Mouse (Mus musculus) heart, embryonic 14.5 days (tissue): ENCODE data around the gene Rin2. TPM values are rescaled to one million over a fixed set of nuclear protein-coding genes. Genes with fewer than 3 reads are reported as not detected.

Experiments
- ATAC-seq: fragments of 200-750 bp; cut with Nextera tagmentation; 2 replicates; pipeline ENCODE4 v1.8.0; 2017; ENCODE audit warnings: low read depth, moderate TSS enrichment; ENCODE audit not compliant: insufficient number of reproducible peaks, insufficient read depth, low FRiP score
- H3K27ac ChIP-seq, 2 experiments: fragments of 200-500 bp in 1 of 2; fragments of 300-500 bp in 1 of 2; sonication (generic) in 1 of 2; replicated peaks in 1 of 2; 2 replicates each; pipeline ENCODE4 v1.5.1; 2012 to 2014; ENCODE audit warnings: low read depth in 2 of 2, low read length in 2 of 2, control low read depth in 1 of 2, mild to moderate bottlenecking in 1 of 2, mixed read lengths in 1 of 2; ENCODE audit not compliant: control insufficient read depth in 1 of 2, insufficient read depth in 1 of 2
- H3K27me3 ChIP-seq: fragments of 300-500 bp; sonication (generic); 2 replicates; pipeline ENCODE4 v1.6.1; 2014; ENCODE audit warnings: mild to moderate bottlenecking, low read length, control low read depth; ENCODE audit not compliant: control insufficient read depth, insufficient read depth
- H3K36me3 ChIP-seq: fragments of 300-500 bp; sonication (generic); 2 replicates; pipeline ENCODE4 v1.6.1; 2014; ENCODE audit warnings: mild to moderate bottlenecking, control low read depth, low read length, mixed read lengths; ENCODE audit not compliant: control insufficient read depth, insufficient read depth
- H3K4me1 ChIP-seq, 2 experiments: fragments of 200-500 bp in 1 of 2; fragments of 300-500 bp in 1 of 2; sonication (generic) in 1 of 2; 2 replicates each; pipeline ENCODE4 v1.6.1; 2012 to 2014; ENCODE audit warnings: low read length in 2 of 2, control low read depth in 1 of 2, mixed read lengths in 1 of 2; ENCODE audit not compliant: control insufficient read depth in 2 of 2, insufficient read depth in 2 of 2
- H3K4me2 ChIP-seq: fragments of 300-500 bp; sonication (generic); 2 replicates; pipeline ENCODE4 v1.6.1; 2014; ENCODE audit warnings: mild to moderate bottlenecking, low read length
- H3K4me3 ChIP-seq, 2 experiments: fragments of 200-500 bp in 1 of 2; fragments of 300-500 bp in 1 of 2; sonication (generic) in 1 of 2; 2 replicates each; pipeline ENCODE4 v1.5.1; 2012 to 2014; ENCODE audit warnings: low read length in 2 of 2, mild to moderate bottlenecking in 2 of 2, control low read depth in 1 of 2, low read depth in 1 of 2, moderate library complexity in 1 of 2; ENCODE audit not compliant: control insufficient read depth in 1 of 2, insufficient read depth in 1 of 2
- H3K9ac ChIP-seq: fragments of 300-500 bp; sonication (generic); 2 replicates; pipeline ENCODE4 v1.6.1; 2014; ENCODE audit warnings: mild to moderate bottlenecking, low read length
- H3K9me3 ChIP-seq: fragments of 300-500 bp; sonication (generic); 2 replicates; pipeline ENCODE4 v1.6.1; 2016; ENCODE audit warnings: low read length, control low read depth; ENCODE audit not compliant: control insufficient read depth
- WGBS: fragments of 180-500 bp; shearing (Covaris S2); extraction: QIAGEN DNeasy Blood & Tissue Kit; methylation state at CpG from one replicate; pipeline ENCODE4 v1.1.7; 2014; 5-methylcytosine and 5-hydroxymethylcytosine counted together
- polyA plus RNA-seq: library from polyadenylated mRNA; unstranded; fragments of >200 nt; fragmentation: Nextera tagmentation; extraction: Ambion mirVana; gene quantifications from 2 replicates; pipeline ENCODE4 v1.2.1, GENCODE M21; 2014

The Rin2 gene
- polyA plus RNA-seq, 1 experiment from 2014 or later = 20.8 TPM

DNA sequence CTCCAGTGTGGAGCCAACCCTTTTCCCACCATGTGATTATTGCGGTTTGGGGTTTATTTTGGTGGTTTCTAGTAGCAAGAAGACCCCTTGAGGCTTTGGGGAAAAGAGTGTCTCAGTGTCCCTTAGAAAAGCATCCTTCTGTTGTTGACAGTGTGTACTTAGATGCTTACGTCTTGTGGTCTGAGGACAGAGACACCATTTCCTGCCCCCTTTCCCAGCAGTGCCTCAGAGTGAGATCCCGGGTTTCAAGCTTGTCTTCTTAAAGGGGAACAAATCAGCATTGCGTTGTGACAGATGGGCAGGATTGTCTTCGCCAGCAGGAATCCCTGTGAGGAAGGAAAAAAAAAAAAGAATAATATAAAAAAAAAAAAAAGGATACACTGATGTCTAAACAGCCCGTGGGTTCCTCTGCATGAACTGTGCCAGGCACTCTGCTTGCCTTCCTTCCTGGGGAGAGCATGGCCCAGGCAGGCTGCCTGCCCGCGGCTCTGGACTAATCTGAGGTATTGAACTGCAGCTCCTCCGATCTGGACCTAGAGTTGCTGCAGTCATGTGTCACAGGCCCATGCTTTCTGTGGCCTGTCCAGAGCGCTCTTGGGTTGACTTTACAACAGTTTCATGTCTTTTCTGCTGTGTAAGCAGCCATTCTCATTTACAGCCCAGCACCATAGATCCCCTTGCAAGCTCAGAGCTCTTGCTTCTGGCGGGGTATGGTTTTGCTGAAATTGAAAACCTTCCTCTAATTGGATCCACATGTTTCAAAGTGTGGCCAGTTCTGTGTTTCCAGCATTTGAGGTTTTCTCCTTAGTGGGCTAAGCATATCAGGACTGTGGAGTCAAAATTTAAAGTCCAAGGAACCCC lies 206.1 kb downstream of the Rin2 start:
- Histone ChIP-seq H3K4me2 (no peak overlapping the region), H3K27ac (peak overlapping the region in 1 of 2 experiments; percentile 36; a peak in 1 of 4 replicates), H3K27me3 (no peaks in the 10 kb centered on the region), H3K4me3 (no peak overlapping the region), H3K4me1 (peaks cover 15 to 20% of the 10 kb centered on the region in 2 experiments), H3K36me3 (peaks cover 75% of the 10 kb centered on the region), H3K9me3 (no peaks in the 10 kb centered on the region), H3K9ac (no peak overlapping the region)
- WGBS = 62% methylated on average over 11 of the region's 11 CpGs
- ATAC-seq = no peak

GRCm38 (mm10) chr2:145881932-145882331 lies 206.9 kb downstream of the Rin2 start:
- Histone ChIP-seq H3K4me3 (no peak overlapping the region), H3K9ac (no peak overlapping the region), H3K9me3 (no peaks in the 10 kb centered on the region), H3K4me1 (peaks cover 15 to 20% of the 10 kb centered on the region in 2 experiments), H3K27ac (no peak overlapping the region), H3K36me3 (peaks cover 75% of the 10 kb centered on the region), H3K27me3 (no peaks in the 10 kb centered on the region), H3K4me2 (no peak overlapping the region)
- ATAC-seq = no peak
- 88% methylated on average over 5 of the region's 5 CpGs for WGBS

DNA sequence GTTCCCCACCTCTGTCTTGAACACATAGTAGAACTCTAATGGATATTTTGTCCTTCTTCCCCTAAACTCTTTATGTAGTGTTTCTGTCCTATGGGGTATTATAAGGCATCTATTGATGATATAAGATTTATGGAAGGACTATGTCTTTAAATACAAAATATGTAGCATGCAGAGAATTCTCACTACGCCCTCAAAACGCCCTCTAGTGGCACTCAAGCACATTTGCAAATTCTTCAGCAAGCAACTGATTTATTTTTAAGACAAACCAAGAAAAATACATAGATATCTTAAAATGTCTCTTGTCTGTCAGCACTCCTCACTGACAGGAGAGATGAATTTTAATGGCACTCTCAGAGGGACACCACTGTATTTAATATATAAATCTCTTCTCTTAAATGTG lies 207.4 kb downstream of the Rin2 start:
- H3K27ac ChIP-seq = no peak overlapping the region
- no peaks in the 10 kb centered on the region for H3K9me3 ChIP-seq
- H3K4me3 ChIP-seq = no peak overlapping the region
- no peak overlapping the region for H3K4me2 ChIP-seq
- peaks cover 75% of the 10 kb centered on the region for H3K36me3 ChIP-seq
- WGBS = 18% methylated on average over 2 of the region's 2 CpGs
- H3K27me3 ChIP-seq = no peaks in the 10 kb centered on the region
- peaks cover 15 to 23% of the 10 kb centered on the region in 2 experiments for H3K4me1 ChIP-seq
- no peak for ATAC-seq
- H3K9ac ChIP-seq = no peak overlapping the region

DNA sequence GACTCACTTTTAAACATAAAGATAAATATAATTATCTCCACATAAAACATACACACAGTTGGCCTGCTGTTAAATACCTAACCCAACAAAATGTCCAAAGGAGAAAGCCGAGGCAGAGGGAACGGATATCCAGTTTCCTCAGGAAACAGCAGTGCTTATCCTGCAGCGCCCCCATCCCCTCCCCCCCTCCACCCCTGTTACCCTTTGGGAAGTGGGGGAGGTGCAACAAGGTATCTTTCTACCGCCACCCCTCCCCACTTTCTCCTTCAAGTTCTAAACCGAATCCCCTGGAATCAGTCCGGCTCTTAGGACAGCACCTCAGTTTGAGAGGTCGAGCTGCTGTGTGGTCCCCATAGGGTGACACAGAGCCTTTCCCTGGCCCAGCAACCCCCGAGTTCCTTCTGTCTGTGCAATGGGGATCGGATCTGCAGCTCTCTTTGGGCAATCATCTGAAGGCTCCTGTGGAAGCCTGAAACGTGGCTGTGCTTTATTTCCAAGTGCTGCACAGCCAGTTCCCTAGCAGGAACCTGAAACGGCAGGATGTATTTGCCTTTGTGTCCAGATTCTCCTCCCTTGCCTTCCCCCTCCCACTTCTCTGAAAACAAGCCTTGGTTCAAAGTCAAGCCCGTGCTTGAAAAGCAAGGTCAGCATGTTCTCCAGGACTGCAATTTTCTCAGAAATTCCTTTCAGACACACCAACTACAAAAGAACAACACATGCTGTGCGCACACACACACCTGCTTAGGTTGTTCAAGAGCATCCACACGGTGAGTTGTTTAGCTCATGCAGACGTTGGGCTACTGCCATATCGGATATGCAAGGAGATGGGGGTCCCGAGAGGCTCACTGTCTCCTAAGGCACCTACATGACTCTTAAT lies 209.3 kb downstream of the Rin2 start:
- Histone ChIP-seq H3K27ac (peak overlapping the region; percentile 70 to 85), H3K4me3 (no peak overlapping the region), H3K4me2 (no peak overlapping the region), H3K27me3 (no peaks in the 10 kb centered on the region), H3K9ac (no peak overlapping the region), H3K36me3 (peaks cover 56% of the 10 kb centered on the region), H3K4me1 (peaks cover 29 to 39% of the 10 kb centered on the region in 2 experiments), H3K9me3 (no peaks in the 10 kb centered on the region)
- 32% methylated on average over 17 of the region's 17 CpGs for WGBS
- no peak for ATAC-seq

- Histone ChIP-seq H3K9ac (no peak overlapping the region), H3K9me3 (no peaks in the 10 kb centered on the region), H3K27me3 (no peaks in the 10 kb centered on the region), H3K27ac (peak overlapping the region; percentile 65 to 85), H3K36me3 (peaks cover 48% of the 10 kb centered on the region), H3K4me3 (no peak overlapping the region), H3K4me1 (peaks cover 31 to 43% of the 10 kb centered on the region in 2 experiments), H3K4me2 (no peak overlapping the region)
- 50% methylated on average over 14 of the region's 14 CpGs for WGBS
- ATAC-seq = no peak
Observed at GRCm38 (mm10) chr2:145884913-145885785, 210.1 kb downstream of the Rin2 start.

DNA sequence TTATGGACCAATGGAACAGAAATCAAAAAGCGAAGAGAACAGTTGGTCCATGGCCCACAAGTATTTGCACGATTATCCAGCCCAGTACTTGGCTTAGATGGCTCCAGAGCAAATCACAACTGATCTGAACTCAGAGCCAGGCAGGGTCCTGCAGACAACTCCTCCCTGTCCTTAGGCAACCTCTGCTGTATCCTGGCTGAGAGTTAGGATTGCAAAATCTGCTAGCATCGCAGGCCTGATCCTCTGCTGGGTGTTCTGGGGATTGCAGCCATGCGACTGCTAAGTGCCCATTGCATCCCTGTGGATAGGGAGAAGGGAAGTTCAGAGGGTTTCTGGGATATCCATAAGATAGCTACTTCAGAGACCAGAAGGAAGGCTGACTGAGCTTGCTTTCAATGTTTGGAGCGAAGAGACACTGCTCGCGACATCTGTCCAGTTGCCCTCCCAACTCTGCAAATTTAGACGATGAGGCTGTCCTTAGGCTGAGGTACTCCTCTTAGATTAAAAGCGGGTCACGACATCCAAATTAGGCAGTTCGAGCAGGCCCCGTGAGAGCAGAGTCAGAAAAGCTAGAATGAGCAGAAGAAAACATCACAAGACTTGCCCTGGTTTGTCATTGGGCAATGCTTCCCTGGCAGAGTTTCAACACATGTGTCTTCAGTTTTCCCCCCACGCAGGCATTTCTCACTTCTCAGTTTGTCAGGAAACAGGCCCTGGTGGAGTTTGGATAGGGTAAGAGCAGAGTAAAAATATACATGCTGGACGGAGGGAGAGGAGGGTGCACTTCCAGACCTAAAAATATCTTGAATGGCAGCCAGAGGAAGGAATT lies 213.1 kb downstream of the Rin2 start:
- H3K4me1 ChIP-seq = peaks cover 33 to 42% of the 10 kb centered on the region in 2 experiments
- WGBS = 15% methylated on average over 14 of the region's 14 CpGs

More for the DNA sequence above, 213.1 kb downstream of the Rin2 start:
- Histone ChIP-seq H3K9me3 (no peaks in the 10 kb centered on the region), H3K4me2 (peak overlapping the region; percentile 49), H3K9ac (peak overlapping the region; percentile 18; the same call in 1 of the 2 replicates), H3K36me3 (peaks cover 38% of the 10 kb centered on the region), H3K27me3 (no peaks in the 10 kb centered on the region), H3K4me3 (no peak overlapping the region), H3K27ac (peak overlapping the region; percentile 92 to 95)
- peak; percentile 86 for ATAC-seq
